Mouse (Mus musculus): ENCODE data around the gene Ppy. TPM values are rescaled to one million over a fixed set of nuclear protein-coding genes. Genes with fewer than 3 reads are reported as not detected.

Ppy gene
- polyA plus RNA-seq, 1 experiment from 2014 or later: not detected

- Histone ChIP-seq H3K4me2 (no peak overlapping the region), H3K36me3 (no peaks in the 10 kb centered on the region), H3K27ac (no peak overlapping the region), H3K9ac (no peak overlapping the region), H3K4me1 (replicated peaks) (no peaks in the 10 kb centered on the region), H3K27me3 (peaks cover 10% of the 10 kb centered on the region; the same call in 1 of the 2 replicates), H3K9me3 (no peaks in the 10 kb centered on the region), H3K4me3 (no peak overlapping the region)
- no peak for ATAC-seq (ENCODE audit: low FRiP score)
- WGBS: 87% methylated on average over 8 of the region's 8 CpGs
These were observed 15.1 kb upstream of the Ppy start for GRCm38 (mm10) chr11:102116241-102116640.

GRCm38 (mm10) chr11:102111576-102111975 is 10.5 kb upstream of the Ppy start:
- Histone ChIP-seq H3K36me3 (no peaks in the 10 kb centered on the region), H3K9me3 (no peaks in the 10 kb centered on the region), H3K4me2 (no peak overlapping the region), H3K27me3 (peaks cover 53% of the 10 kb centered on the region), H3K4me3 (no peak overlapping the region), H3K4me1 (replicated peaks) (peaks cover 5% of the 10 kb centered on the region), H3K27ac (no peak overlapping the region), H3K9ac (no peak overlapping the region)
- ATAC-seq (ENCODE audit: low FRiP score): no peak
- 89% methylated on average over 5 of the region's 5 CpGs for WGBS

- Histone ChIP-seq H3K4me2 (peak within 1 kb of the TSS; percentile 29), H3K4me3 (no peak within 1 kb of the TSS)
- 14% methylated on average over 9 of the region's 9 CpGs for WGBS
These were observed 6.6 kb upstream of the Ppy start, which contains the start of gene Pyy for GRCm38 (mm10) chr11:102107732-102108131. Gene Pyy, minus strand, starts transcription at chr11:102107832.

GRCm38 (mm10) chr11:102106911-102107310 is 5.8 kb upstream of the Ppy start:
- 1% methylated on average over 21 of the region's 21 CpGs for WGBS
- Histone ChIP-seq H3K27ac (no peak overlapping the region), H3K4me3 (no peak overlapping the region), H3K9me3 (no peaks in the 10 kb centered on the region), H3K9ac (no peak overlapping the region), H3K4me1 (replicated peaks) (peaks cover 5% of the 10 kb centered on the region), H3K4me2 (peak overlapping the region; percentile 29), H3K27me3 (peaks cover 91% of the 10 kb centered on the region), H3K36me3 (no peaks in the 10 kb centered on the region)
- no peak for ATAC-seq (ENCODE audit: low FRiP score)

More at GRCm38 (mm10) chr11:102107732-102108131, 6.6 kb upstream of the Ppy start, which contains the start of gene Pyy:
- Histone ChIP-seq H3K9ac (no peak within 1 kb of the TSS), H3K27ac (no peak within 1 kb of the TSS), H3K4me1 (replicated peaks) (peaks cover 5% of the 10 kb centered on the region), H3K36me3 (no peaks in the 10 kb centered on the region), H3K9me3 (no peaks in the 10 kb centered on the region), H3K27me3 (peaks cover 85% of the 10 kb centered on the region)
- ATAC-seq (ENCODE audit: low FRiP score): no peak

- Histone ChIP-seq H3K9ac (no peak overlapping the region), H3K36me3 (no peaks in the 10 kb centered on the region), H3K4me3 (no peak overlapping the region), H3K4me2 (no peak overlapping the region), H3K4me1 (replicated peaks) (peaks cover 5% of the 10 kb centered on the region), H3K27ac (no peak overlapping the region), H3K27me3 (peaks cover 94% of the 10 kb centered on the region), H3K9me3 (no peaks in the 10 kb centered on the region)
- 20% methylated on average over 17 of the region's 17 CpGs for WGBS
- no peak for ATAC-seq (ENCODE audit: low FRiP score)
These were observed 1.6 kb upstream of the Ppy start for GRCm38 (mm10) chr11:102102485-102103258.

GRCm38 (mm10) chr11:102096887-102097391 is 4.2 kb downstream of the Ppy start:
- peak; percentile 86 for ATAC-seq (ENCODE audit: low FRiP score)
- no peak overlapping the region for H3K27ac ChIP-seq
- H3K4me3 ChIP-seq: peak overlapping the region; percentile 19
- H3K4me1 ChIP-seq (replicated peaks): peaks cover 14% of the 10 kb centered on the region
- H3K36me3 ChIP-seq: no peaks in the 10 kb centered on the region
- H3K9me3 ChIP-seq: no peaks in the 10 kb centered on the region
- peak overlapping the region; percentile 49 for H3K4me2 ChIP-seq
- WGBS: 6% methylated on average over 18 of the region's 18 CpGs
- peaks cover 44% of the 10 kb centered on the region for H3K27me3 ChIP-seq
- no peak overlapping the region for H3K9ac ChIP-seq

- WGBS: 73% methylated on average over 5 of the region's 5 CpGs
- 0 out of 2 replicates have a peak, but pooled peaks have one; percentile 12 for ATAC-seq (ENCODE audit: low FRiP score)
- Histone ChIP-seq H3K4me1 (replicated peaks) (peaks cover 14% of the 10 kb centered on the region), H3K9ac (no peak overlapping the region), H3K4me2 (peak overlapping the region; percentile 49), H3K9me3 (no peaks in the 10 kb centered on the region), H3K36me3 (no peaks in the 10 kb centered on the region), H3K27ac (no peak overlapping the region), H3K27me3 (peaks cover 42% of the 10 kb centered on the region), H3K4me3 (0 out of 2 replicates have a peak overlapping the region, but pooled peaks have one; percentile 19)
These were observed 4.7 kb downstream of the Ppy start for GRCm38 (mm10) chr11:102096446-102096845.

- Histone ChIP-seq H3K36me3 (no peaks in the 10 kb centered on the region), H3K9ac (no peak overlapping the region), H3K9me3 (no peaks in the 10 kb centered on the region), H3K4me1 (replicated peaks) (peaks cover 14% of the 10 kb centered on the region), H3K27ac (no peak overlapping the region), H3K4me3 (no peak overlapping the region), H3K27me3 (peaks cover 35% of the 10 kb centered on the region), H3K4me2 (no peak overlapping the region)
- no peak for ATAC-seq (ENCODE audit: low FRiP score)
- WGBS: 63% methylated on average over 3 of the region's 3 CpGs
These were observed 5.4 kb downstream of the Ppy start for GRCm38 (mm10) chr11:102095676-102096075.

- Histone ChIP-seq H3K27ac (peak overlapping the region; percentile 98), H3K4me3 (peak overlapping the region; percentile 72), H3K36me3 (peaks cover 8% of the 10 kb centered on the region), H3K4me1 (replicated peaks) (peaks cover 27% of the 10 kb centered on the region), H3K27me3 (0 out of 2 replicates have a peak, but pooled peaks cover 3% of the 10 kb centered on the region), H3K9ac (peak overlapping the region; percentile 82), H3K4me2 (peak overlapping the region; percentile 81), H3K9me3 (no peaks in the 10 kb centered on the region)
- peak; percentile 29; the same call in 1 of the 2 replicates for ATAC-seq (ENCODE audit: low FRiP score)
- WGBS: under 1% methylated on average over 20 of the region's 20 CpGs
These were observed 11.9 kb downstream of the Ppy start for GRCm38 (mm10) chr11:102089088-102089808.

GRCm38 (mm10) chr11:102087931-102088898 is 12.9 kb downstream of the Ppy start, which contains the start of gene Mpp2:
Gene Mpp2, minus strand, starts transcription at chr11:102088515.
- H3K9ac ChIP-seq: peak within 1 kb of the TSS; percentile 82
- no peaks in the 10 kb centered on the region for H3K9me3 ChIP-seq
- under 1% methylated on average over 48 of the region's 49 CpGs for WGBS
- H3K4me1 ChIP-seq (replicated peaks): peaks cover 29% of the 10 kb centered on the region
- 0 out of 2 replicates have a peak, but pooled peaks cover 3% of the 10 kb centered on the region for H3K27me3 ChIP-seq
- H3K27ac ChIP-seq: peak within 1 kb of the TSS; percentile 98
- ATAC-seq (ENCODE audit: low FRiP score): peak; percentile 55
- peak within 1 kb of the TSS; percentile 72 for H3K4me3 ChIP-seq
- H3K4me2 ChIP-seq: peak within 1 kb of the TSS; percentile 81
- peaks cover 12% of the 10 kb centered on the region for H3K36me3 ChIP-seq

- WGBS: 0% methylated on average over 39 of the region's 39 CpGs
- 0 out of 2 replicates have a peak, but pooled peaks cover 3% of the 10 kb centered on the region for H3K27me3 ChIP-seq
- H3K4me1 ChIP-seq (replicated peaks): peaks cover 39% of the 10 kb centered on the region
- peaks cover 12% of the 10 kb centered on the region for H3K36me3 ChIP-seq
- H3K9me3 ChIP-seq: no peaks in the 10 kb centered on the region
- H3K4me3 ChIP-seq: peak overlapping the region; percentile 72
- peak overlapping the region; percentile 98 for H3K27ac ChIP-seq
- peak; percentile 80 for ATAC-seq (ENCODE audit: low FRiP score)
- H3K9ac ChIP-seq: peak overlapping the region; percentile 82
- peak overlapping the region; percentile 81 for H3K4me2 ChIP-seq
These were observed 13.9 kb downstream of the Ppy start for GRCm38 (mm10) chr11:102087081-102087751.
